Mouse (Mus musculus) C3H10T1/2 (cell line): ENCODE measurements around the gene St6galnac5. TPM values are rescaled to one million over a fixed set of nuclear protein-coding genes. Genes with fewer than 3 reads are reported as not detected.

Source experiments
- polyA plus RNA-seq, 2 experiments: library from polyadenylated mRNA; unstranded; fragments of >200 nt; fragmentation: generic; extraction: Trizol; gene quantifications; one replicate each; pipeline ENCODE4 v1.2.1; 2012; ENCODE audit warnings: missing spikeins in 2 of 2

Gene St6galnac5
- polyA plus RNA-seq = not detected

GRCm38 (mm10) chr3:152981988-152982387 is at the start of gene St6galnac5:
Gene St6galnac5, minus strand, starts transcription at chr3:152982246.

